Comparison of ENCODE assay signal across 16 mouse cellular contexts in the genomic region with DNA sequence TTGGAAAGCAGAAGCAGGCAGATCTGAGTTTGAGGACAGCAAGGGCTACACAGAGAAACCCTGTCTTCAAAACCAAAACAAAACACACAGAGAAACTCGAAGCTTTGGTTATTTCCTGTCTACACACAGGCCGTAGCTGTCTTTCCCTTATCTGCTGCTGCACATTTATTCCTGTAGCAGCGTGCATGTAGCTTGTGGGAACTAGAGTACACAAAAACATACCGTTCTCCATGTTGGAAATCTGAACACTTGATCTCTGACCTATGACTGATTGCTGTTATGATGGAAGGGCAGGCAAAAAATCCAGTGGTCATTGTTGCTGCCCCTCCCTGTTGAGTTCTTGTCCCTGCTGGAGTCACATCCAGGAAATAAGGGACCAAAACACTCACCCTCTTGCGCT. TPM values are rescaled to one million over a fixed set of nuclear protein-coding genes. Genes with fewer than 3 reads are reported as not detected.
DNase-seq lines count a peak whose midpoint lies in the region; ATAC-seq lines count a peak whose summit lies in the region.
"Had no signal": no experiment of that assay in that cellular context is flagged by ENCODE, and none has a peak within 500 bp of the region (broad histone marks: within the 10 kb centered on the region; RNA-seq: fewer than 3 reads in every experiment).

No protein-coding gene starts in this region.

- H3K4me2 ChIP-seq in heart, embryonic 11.5 days, result no peak overlapping the region
- no peak overlapping the region for H3K4me2 ChIP-seq in lung, embryonic 15.5 days
- H3K4me2 ChIP-seq in lung, embryonic 16.5 days (ENCODE audit: low read depth, low read length), result no peak overlapping the region
- H3K4me2 ChIP-seq: neural tube, embryonic 13.5 days had no signal

- H3K27me3 ChIP-seq in heart, embryonic 11.5 days (ENCODE audit: control insufficient read depth, insufficient read depth, low read length), result no peaks in the 10 kb centered on the region
- no peaks in the 10 kb centered on the region for H3K27me3 ChIP-seq in lung, embryonic 15.5 days
- no peaks in the 10 kb centered on the region for H3K27me3 ChIP-seq in lung, embryonic 16.5 days (ENCODE audit: control insufficient read depth, insufficient read depth, low read depth, low read length)
- H3K27me3 ChIP-seq: neural tube, embryonic 13.5 days had no signal

- H3K4me3 ChIP-seq in heart, embryonic 11.5 days (ENCODE audit: low read depth, low read length), result no peak overlapping the region
- no peak overlapping the region for H3K4me3 ChIP-seq in lung, embryonic 15.5 days
- no peak overlapping the region for H3K4me3 ChIP-seq in lung, embryonic 16.5 days (ENCODE audit: low read length)
- H3K4me3 ChIP-seq: layer of hippocampus, adult 2 months; midbrain, embryonic 10.5 days; neural tube, embryonic 13.5 days had no signal

- no peak for DNase-seq in heart, adult 11 months
- DNase-seq in lung, postnatal 4 days, result no peak
- no peak for DNase-seq in spleen, postnatal 4 days (ENCODE audit: low spot score in 2 of 2)
- DNase-seq in frontal cortex, postnatal 36 days (ENCODE audit: low spot score in 2 of 2), result no peak
- DNase-seq in ovary, postnatal 10 days (ENCODE audit: low spot score), result no peak
- DNase-seq: adrenal gland, postnatal 25 days; cerebellum, adult 2 months; right cerebral cortex, postnatal 14 days had no signal

- H3K4me1 ChIP-seq in heart, embryonic 11.5 days (ENCODE audit: control insufficient read depth, insufficient read depth, low read length), result peaks cover 6% of the 10 kb centered on the region; the same call in 1 of the 2 replicates
- H3K4me1 ChIP-seq in lung, embryonic 15.5 days, result no peaks in the 10 kb centered on the region
- 0 out of 2 replicates have a peak, but pooled peaks cover 2% of the 10 kb centered on the region for H3K4me1 ChIP-seq in lung, embryonic 16.5 days (replicated peaks; ENCODE audit: control insufficient read depth, insufficient read depth, low read length)

- no peak for ATAC-seq in heart, embryonic 11.5 days (replicated peaks; ENCODE audit: insufficient number of reproducible peaks, low FRiP score, low TSS enrichment)
- no peak for ATAC-seq in lung, embryonic 15.5 days (ENCODE audit: borderline replicate concordance, extremely low read depth, low FRiP score, low TSS enrichment)
- peak; percentile 49; the same call in 1 of the 2 replicates for ATAC-seq in lung, embryonic 16.5 days (ENCODE audit: low read depth)
- ATAC-seq: forebrain, embryonic 16.5 days; inflammation-experienced regulatory T-cells, adult 6 months had no signal

- peak overlapping the region; percentile 71; the same call in 1 of the 2 replicates for H3K27ac ChIP-seq in heart, embryonic 11.5 days (ENCODE audit: low read depth, low read length)
- peak overlapping the region; percentile 42; the same call in 1 of the 2 replicates for H3K27ac ChIP-seq in lung, embryonic 15.5 days
- peak overlapping the region; percentile 74 for H3K27ac ChIP-seq in lung, embryonic 16.5 days (ENCODE audit: low read length)
- H3K27ac ChIP-seq: layer of hippocampus, adult 2 months; midbrain, embryonic 10.5 days; neural tube, embryonic 13.5 days had no signal

- WGBS in heart, embryonic 11.5 days (ENCODE audit: insufficient replicate concordance), result 53% methylated on average over 5 of the region's 5 CpGs
- 48% methylated on average over 5 of the region's 5 CpGs for WGBS in lung, embryonic 15.5 days
- 37% methylated on average over 5 of the region's 5 CpGs for WGBS in lung, embryonic 16.5 days

- no peaks in the 10 kb centered on the region for H3K9me3 ChIP-seq in heart, embryonic 11.5 days (replicated peaks; ENCODE audit: control insufficient read depth, low read length)
- H3K9me3 ChIP-seq in lung, embryonic 15.5 days, result no peaks in the 10 kb centered on the region
- no peaks in the 10 kb centered on the region for H3K9me3 ChIP-seq in lung, embryonic 16.5 days (ENCODE audit: control insufficient read depth, low read length)
- H3K9me3 ChIP-seq: midbrain, embryonic 10.5 days; neural tube, embryonic 13.5 days had no signal

- H3K9ac ChIP-seq in heart, embryonic 11.5 days (ENCODE audit: low read depth, low read length), result no peak overlapping the region
- no peak overlapping the region for H3K9ac ChIP-seq in lung, embryonic 15.5 days
- H3K9ac ChIP-seq in lung, embryonic 16.5 days (ENCODE audit: low read length), result no peak overlapping the region
- H3K9ac ChIP-seq: neural tube, embryonic 13.5 days had no signal

- no peaks in the 10 kb centered on the region for H3K36me3 ChIP-seq in heart, embryonic 11.5 days (ENCODE audit: control insufficient read depth, insufficient read depth, low read length)
- peaks cover 10% of the 10 kb centered on the region for H3K36me3 ChIP-seq in lung, embryonic 15.5 days
- H3K36me3 ChIP-seq in lung, embryonic 16.5 days (ENCODE audit: control insufficient read depth, insufficient read depth, low read length), result peaks cover 4% of the 10 kb centered on the region

RNA-seq across cellular contexts. Expression of a gene that starts 54.9 kb away (rescaled TPM):
- 11.9 TPM in 2 replicates for polyA plus RNA-seq in heart, embryonic 11.5 days (2014; fragmentation: Nextera tagmentation; extraction: Ambion mirVana)
- polyA plus RNA-seq in lung, embryonic 15.5 days (2015; fragmentation: Nextera tagmentation; extraction: Ambion mirVana), result 10.9 and 11.4 TPM in 2 replicates
- polyA plus RNA-seq in lung, embryonic 16.5 days (2015; fragmentation: Nextera tagmentation; extraction: Ambion mirVana), result 8.8 and 10.4 TPM in 2 replicates
